Mouse (Mus musculus) v-Abl transformed pro-B cells (cell line): ENCODE results near the gene Daw1.

Experiments used
- in situ Hi-C, 2 experiments: fragments of 400-800 bp; cut with MboI; formaldehyde crosslinking; loops; one replicate each; pipeline ENCODE4 v1.15.1; 2025; ENCODE audit not compliant: unreplicated experiment in 2 of 2

Daw1 gene

GRCm38 (mm10) chr1:83181418-83181817 lies 21.9 kb downstream of the Daw1 start:
- in situ Hi-C loops: loop anchor here in 1 of 2 experiments (25.0 kb wide), 1 partner anchor 394 kb away; no protein-coding TSS in a partner anchor

- in situ Hi-C loops: loop anchor here in 1 of 2 experiments (25.0 kb wide), 1 partner anchor 400 kb away; no protein-coding TSS in a partner anchor
These were observed 27.6 kb downstream of the Daw1 start for GRCm38 (mm10) chr1:83187154-83187553.

DNA sequence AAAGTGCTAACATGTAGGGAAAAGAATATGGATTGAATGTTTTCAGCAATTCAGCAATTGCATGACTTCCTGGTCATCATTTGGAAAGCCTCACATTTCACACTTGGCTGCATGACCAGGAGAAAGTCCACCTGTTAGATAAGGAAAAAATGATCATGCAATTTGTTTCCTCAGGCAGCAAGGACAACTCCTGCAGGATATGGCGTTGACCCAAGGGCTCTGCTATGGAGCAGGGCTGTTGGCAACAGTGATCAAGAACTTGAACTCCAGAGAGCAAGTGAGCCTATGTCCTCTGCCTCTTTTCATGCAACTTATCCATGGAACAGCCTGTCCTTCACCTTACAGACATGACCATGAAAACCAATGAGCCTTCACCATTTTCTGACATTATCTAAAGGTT lies 50.4 kb downstream of the Daw1 start:
- in situ Hi-C loops: no loop called here

GRCm38 (mm10) chr1:83218260-83218659 lies 58.7 kb downstream of the Daw1 start:
- in situ Hi-C loops: no loop called here

GRCm38 (mm10) chr1:83223072-83223471 lies 63.5 kb downstream of the Daw1 start:
- in situ Hi-C loops: no loop called here

- in situ Hi-C loops: no loop called here
These were observed 64.9 kb downstream of the Daw1 start for GRCm38 (mm10) chr1:83224423-83224960.

GRCm38 (mm10) chr1:83227946-83228345 lies 68.4 kb downstream of the Daw1 start:
- in situ Hi-C loops: no loop called here

- in situ Hi-C loops: no loop called here
These were observed 88.7 kb downstream of the Daw1 start for GRCm38 (mm10) chr1:83248235-83248746.

- in situ Hi-C loops: no loop called here
These were observed 92.2 kb downstream of the Daw1 start for GRCm38 (mm10) chr1:83251746-83252145.
